Mouse (Mus musculus): ENCODE results near the gene Rsl1d1.

Gene Rsl1d1

DNA sequence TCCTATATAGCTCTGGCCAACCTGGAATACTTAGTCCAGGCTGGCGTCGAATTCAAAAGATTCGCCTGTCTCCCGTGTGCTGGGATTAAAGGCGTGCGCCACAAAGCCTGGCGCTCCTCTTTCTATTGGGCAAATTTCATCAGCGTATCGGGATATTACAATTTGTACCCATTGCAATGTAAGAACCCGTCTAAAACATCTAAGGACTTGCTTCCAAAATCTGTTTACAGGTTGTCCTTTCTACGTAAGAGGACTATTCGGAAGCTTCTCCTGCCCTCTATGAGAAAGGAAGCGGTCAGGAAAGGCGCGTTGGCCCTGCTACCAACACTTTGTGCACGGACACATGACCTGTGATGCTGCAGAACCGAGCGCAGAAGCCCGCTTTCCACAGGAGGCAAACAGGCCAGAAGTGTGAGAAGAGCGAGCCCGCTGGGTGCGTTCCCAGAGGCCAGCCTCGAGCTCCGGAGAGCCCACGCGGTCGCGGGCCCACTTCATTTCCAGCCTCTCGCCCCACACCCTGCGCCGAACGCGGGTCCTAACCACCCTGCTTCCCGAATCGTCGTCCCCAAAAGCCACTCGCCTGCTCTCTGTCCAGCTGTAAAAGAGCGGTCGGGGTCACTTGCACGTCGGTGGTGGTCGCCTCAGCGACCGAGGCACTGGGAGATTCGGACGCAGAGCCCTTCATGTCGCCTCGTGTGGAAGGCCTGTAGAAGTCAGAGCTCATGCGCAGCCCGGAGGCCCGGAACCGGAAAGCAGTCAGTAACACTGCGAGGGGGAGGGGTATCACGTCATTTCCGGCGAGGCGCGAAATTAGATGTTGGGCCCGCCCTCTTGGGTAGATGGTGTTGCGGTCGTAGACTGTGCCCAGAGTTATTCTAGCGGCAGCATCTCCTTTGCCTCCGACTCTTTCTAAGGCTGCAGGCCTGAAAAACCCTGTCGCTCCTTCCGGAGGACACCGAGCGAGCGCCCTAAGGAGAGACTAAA is at the start of gene Rsl1d1:
Gene Rsl1d1 (minus strand): TSS at position 761 of the 984 bp plus-strand sequence.
- peak; percentile 92 for DNase-seq

GRCm38 (mm10) chr16:11247791-11248190 is 44.7 kb upstream of the Rsl1d1 start:
- no peak for DNase-seq

DNA sequence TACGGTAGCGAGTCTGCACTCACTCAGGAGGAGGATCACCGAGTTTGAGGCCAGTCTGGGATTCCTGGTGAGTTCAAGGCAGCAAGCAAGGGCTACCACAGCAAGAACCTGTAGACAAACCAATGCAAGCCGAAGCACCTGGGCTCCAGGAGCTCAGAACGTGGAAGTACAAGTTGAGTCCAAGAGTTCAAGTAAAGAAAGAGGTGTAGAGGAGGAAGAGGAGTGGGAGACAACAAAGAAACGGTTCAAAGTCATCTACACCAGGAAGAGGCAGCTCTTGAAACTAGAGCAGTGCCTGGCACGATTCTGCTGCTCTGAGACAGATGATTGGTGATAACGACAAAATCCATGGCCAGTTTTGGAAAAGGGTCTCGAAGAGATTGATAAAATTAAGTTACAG is 42.6 kb upstream of the Rsl1d1 start:
- no peak for DNase-seq

- DNase-seq = no peak
Measured at GRCm38 (mm10) chr16:11242401-11242800, 39.3 kb upstream of the Rsl1d1 start.

GRCm38 (mm10) chr16:11217801-11218200 is 14.7 kb upstream of the Rsl1d1 start:
- DNase-seq = no peak

GRCm38 (mm10) chr16:11203600-11204390 is 664 bp upstream of the Rsl1d1 start:
- no peak for DNase-seq

- no peak for DNase-seq
Measured at GRCm38 (mm10) chr16:11201740-11202394, 1.3 kb downstream of the Rsl1d1 start.

DNA sequence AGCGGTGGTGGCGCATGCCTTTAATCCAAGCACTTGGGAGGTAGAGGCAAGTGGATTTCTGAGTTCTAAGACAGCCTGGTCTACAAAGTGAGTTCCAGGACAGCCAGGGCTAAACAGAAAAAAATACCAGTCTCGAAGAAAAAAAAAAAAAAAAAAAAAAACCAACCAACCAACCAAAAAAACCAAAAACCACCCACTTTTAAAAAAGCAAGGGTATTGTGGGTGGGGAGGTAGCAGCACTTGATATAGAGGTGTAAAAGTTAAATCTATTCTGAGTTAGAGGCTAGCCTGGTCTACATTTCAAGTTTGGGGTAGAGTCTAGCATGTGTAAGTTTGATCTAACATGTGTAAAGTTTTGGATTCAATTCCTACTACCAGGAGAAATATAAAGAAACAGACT is 2.9 kb downstream of the Rsl1d1 start:
- no peak for DNase-seq

DNA sequence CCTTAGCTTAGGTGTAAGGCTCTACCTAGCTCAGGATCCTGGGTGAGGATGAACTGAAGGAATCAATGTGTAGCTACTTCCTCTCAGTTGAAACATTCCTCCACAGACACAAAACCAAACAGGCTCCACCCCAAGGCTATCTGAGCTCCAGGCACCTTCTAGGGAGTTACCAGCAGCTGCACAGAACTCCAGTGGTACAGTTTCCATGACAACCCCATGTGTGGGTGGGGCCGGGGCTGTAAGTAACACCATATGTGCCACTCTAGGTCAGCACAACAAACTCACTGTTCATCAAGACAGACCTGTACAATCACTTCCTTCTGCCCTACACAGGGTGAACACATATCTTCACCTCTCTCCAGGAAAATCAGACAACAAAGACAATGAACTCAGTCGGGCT is 4.7 kb downstream of the Rsl1d1 start:
- DNase-seq = no peak

- DNase-seq = no peak
Measured at GRCm38 (mm10) chr16:11197052-11197451, 6.1 kb downstream of the Rsl1d1 start.

DNA sequence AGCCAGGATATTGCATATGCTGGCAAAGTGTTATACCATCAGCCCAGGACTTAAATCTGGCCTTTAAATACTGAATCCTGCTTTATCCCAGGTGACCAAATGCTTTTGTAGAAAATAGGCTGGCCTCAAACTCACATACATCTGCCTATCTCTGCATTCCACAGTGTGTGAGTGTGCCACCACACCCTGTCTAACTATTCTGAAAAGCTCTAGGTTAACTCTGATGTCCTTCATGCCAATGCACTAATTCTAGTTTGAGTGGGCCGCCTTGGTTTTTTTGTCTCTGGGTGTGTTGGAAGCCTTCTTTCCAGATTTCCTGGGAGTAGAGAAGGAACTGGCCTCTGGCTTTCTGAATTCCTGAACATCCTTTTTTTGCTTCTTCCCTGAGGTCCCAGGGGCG is 9.9 kb downstream of the Rsl1d1 start:
- DNase-seq = no peak

DNA sequence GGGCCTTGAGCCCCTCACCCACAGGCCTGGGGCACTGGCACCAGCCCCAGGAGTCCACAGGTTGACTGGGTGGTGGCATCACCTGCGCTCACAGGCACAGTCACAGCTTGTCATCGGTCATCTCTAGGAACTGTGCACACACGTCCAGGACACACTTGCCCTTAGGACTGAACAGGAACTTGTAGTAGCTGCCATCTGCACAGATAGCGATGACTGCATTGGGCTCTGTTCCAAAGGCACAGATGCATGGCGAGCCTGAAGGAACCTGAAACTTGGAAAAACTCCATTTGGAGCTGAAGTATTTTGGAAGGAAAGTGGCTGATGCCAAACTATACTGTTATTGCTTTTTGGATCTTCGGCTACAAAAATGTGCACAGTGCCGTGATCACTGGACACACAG is 13.0 kb downstream of the Rsl1d1 start:
- no peak for DNase-seq

DNA sequence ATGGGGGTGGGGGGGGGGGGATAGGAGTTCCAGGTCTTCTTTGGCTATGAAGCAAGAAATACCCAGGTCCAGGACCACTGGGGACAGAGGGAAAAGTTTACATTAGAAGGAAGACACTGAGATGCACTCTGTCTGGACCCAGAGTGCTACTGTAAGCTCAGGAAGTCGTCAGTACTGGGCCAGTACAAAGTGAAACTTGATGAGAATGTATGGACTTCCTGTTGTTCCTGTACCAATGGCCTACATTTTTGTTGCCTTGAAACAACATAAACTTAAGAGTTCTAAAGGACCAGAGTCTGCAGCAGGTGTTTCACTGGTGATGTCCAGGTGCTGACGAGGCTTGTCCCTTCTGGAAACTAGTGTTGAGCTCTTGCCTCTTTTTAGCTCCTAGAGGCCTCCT is 25.7 kb downstream of the Rsl1d1 start:
- DNase-seq = no peak

- DNase-seq = no peak
Measured at GRCm38 (mm10) chr16:11176884-11177244, 26.3 kb downstream of the Rsl1d1 start.

- peak; percentile 93 for DNase-seq
Measured at GRCm38 (mm10) chr16:11176208-11176883, 26.8 kb downstream of the Rsl1d1 start, which contains the start of gene Zc3h7a. Zc3h7a (minus strand) TSS chr16:11176393.

- no peak for DNase-seq
Measured at GRCm38 (mm10) chr16:11175489-11176207, 27.5 kb downstream of the Rsl1d1 start.

DNA sequence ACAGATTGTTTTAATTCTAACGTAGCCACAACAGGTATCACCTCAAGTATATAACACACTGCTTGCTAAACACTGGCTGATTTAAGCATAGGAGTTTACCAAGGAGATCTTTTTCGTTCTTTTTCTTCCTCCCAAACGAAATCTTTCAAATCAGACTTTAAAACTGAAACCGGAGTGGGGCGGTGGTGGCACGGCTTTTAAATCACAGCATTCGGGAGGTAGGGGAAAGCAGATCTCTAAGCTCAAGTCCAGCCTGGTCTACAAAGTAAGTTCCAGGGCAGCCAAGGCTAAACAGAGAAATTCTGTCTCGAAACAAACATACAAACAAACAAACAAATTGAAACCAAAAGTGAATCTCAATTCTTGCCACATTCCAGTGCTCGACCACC is 28.0 kb downstream of the Rsl1d1 start:
- DNase-seq = no peak

DNA sequence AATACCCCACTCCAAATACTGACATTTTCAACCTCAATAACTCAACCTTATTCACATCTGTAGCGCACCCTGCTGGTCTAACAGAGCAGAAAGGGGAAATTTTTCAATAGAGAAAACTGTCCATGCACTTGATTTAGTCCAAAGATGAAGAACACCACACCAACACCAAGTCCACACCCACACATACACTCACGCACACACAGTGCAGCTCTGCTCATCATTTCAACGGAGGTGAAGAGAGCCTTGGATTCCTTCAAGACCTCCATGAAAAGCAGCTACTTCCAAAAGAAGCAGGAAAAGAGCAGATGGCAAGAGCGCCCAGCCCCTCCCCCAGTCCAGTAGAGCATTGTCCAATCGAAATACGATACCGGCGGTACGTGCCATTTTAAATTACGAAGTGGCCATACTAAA is 28.5 kb downstream of the Rsl1d1 start:
- DNase-seq = peak; percentile 65

GRCm38 (mm10) chr16:11171679-11172078 is 31.5 kb downstream of the Rsl1d1 start:
- no peak for DNase-seq

GRCm38 (mm10) chr16:11166431-11166830 is 36.7 kb downstream of the Rsl1d1 start:
- DNase-seq = no peak

GRCm38 (mm10) chr16:11164695-11165255 is 38.4 kb downstream of the Rsl1d1 start:
- no peak for DNase-seq

GRCm38 (mm10) chr16:11157721-11158120 is 45.4 kb downstream of the Rsl1d1 start:
- peak; percentile 78 for DNase-seq
